Mouse (Mus musculus) lung, adult 2 months (tissue): Measurements from ENCODE around the gene Birc3.

Experiments used
- CTCF ChIP-seq: fragments of 200-500 bp; IDR thresholded peaks from 2 replicates; pipeline ENCODE4 v1.5.1; 2011; ENCODE audit warnings: mild to moderate bottlenecking, low read length, control low read depth; ENCODE audit not compliant: insufficient read depth
- POLR2A ChIP-seq: fragments of 200-500 bp; IDR thresholded peaks from 2 replicates; pipeline ENCODE4 v1.6.1; 2011; ENCODE audit warnings: low read depth, mild to moderate bottlenecking, control low read depth, low read length, borderline replicate concordance; ENCODE audit errors: extremely low read depth

- peak; percentile 44; the same call in 1 of the 2 replicates for TF ChIP-seq CTCF
- no peak for TF ChIP-seq POLR2A
These were observed 17.6 kb downstream of the Birc3 start for GRCm38 (mm10) chr9:7855374-7855773.
